Mouse (Mus musculus): ENCODE measurements around the gene Slc25a25. TPM values are rescaled to one million over a fixed set of nuclear protein-coding genes. Genes with fewer than 3 reads are reported as not detected.
"Not testable (repeated sequence)": the region's sequence is repeated elsewhere in the genome, so short reads cannot be mapped to it uniquely, and the experiment has no call there.

The Slc25a25 gene
- polyA plus RNA-seq (2016; fragmentation: Nextera tagmentation; extraction: Ambion mirVana), result 38.8 and 39.9 TPM in 2 replicates

- peak; percentile 92 for ATAC-seq (ENCODE audit: low FRiP score)
Measured at GRCm38 (mm10) chr2:32450881-32451844, at the start of gene Slc25a25. Slc25a25 (minus strand) TSS chr2:32451445.

DNA sequence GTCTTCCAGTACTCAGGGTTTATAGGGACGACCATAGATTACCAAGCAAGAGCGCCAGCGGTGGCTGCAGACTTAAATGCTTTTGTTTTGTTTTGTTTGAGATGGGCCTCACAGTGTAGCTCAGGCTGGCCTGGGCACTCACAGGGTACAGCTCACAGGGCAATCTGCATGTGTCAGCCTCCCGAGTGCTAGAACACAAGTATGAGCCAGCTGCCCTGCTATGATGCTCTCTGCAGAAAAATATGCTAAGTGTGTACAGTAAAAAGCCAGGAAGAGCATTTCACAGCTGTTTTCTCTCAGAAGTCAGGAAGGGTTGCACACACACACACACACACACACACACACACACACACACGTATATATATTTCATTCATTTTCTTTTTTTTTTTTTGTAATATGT is 49.2 kb upstream of the Slc25a25 start:
- no peaks in the 10 kb centered on the region for H3K9me3 ChIP-seq
- no peaks in the 10 kb centered on the region for H3K27me3 ChIP-seq
- no peaks in the 10 kb centered on the region for H3K36me3 ChIP-seq (replicated peaks)

More at GRCm38 (mm10) chr2:32450881-32451844, at the start of gene Slc25a25:
- Histone ChIP-seq H3K4me1 (peaks cover 39% of the 10 kb centered on the region), H3K27ac (peak within 1 kb of the TSS; percentile 96), H3K36me3 (replicated peaks) (peaks cover 10% of the 10 kb centered on the region; the same call in 1 of the 2 replicates), H3K27me3 (no peaks in the 10 kb centered on the region), H3K4me3 (replicated peaks) (peak within 1 kb of the TSS; percentile 85), H3K4me2 (peak within 1 kb of the TSS; percentile 71), H3K9me3 (no peaks in the 10 kb centered on the region), H3K9ac (peak within 1 kb of the TSS; percentile 84)
- whole genome bisulfite sequencing, result under 1% methylated on average over 103 of the region's 103 CpGs

DNA sequence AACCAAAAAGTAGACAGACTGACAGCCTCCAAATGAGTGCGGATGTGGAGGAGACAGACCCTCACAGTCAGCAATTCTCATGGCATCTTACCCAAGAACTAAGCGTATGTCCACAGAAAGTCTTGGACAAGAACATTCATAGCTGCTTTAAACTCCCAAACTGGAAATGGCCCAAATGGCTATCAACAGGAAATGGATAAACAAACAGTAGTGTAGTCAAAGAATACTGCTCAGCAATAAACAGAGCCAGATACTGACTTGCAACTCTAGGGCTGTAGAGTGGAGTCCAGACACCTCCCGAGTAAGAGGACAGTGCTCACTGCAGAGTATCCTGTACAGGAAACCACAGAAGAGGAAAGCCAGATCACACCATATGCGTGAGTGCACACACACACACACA is 48.1 kb upstream of the Slc25a25 start:
- Histone ChIP-seq H3K4me3 (replicated peaks) (no peak overlapping the region), H3K36me3 (replicated peaks) (no peaks in the 10 kb centered on the region), H3K27ac (no peak overlapping the region), H3K4me2 (no peak overlapping the region), H3K27me3 (no peaks in the 10 kb centered on the region), H3K9me3 (no peaks in the 10 kb centered on the region), H3K4me1 (no peaks in the 10 kb centered on the region), H3K9ac (no peak overlapping the region)
- ATAC-seq (ENCODE audit: low FRiP score), result no peak
- 90% methylated on average over 4 of the region's 4 CpGs for WGBS

More for the DNA sequence above, 49.2 kb upstream of the Slc25a25 start:
- Histone ChIP-seq H3K27ac (no peak overlapping the region), H3K4me3 (replicated peaks) (no peak overlapping the region), H3K4me1 (no peaks in the 10 kb centered on the region), H3K9ac (no peak overlapping the region), H3K4me2 (no peak overlapping the region)
- WGBS, result 72% methylated on average over 5 of the region's 5 CpGs
- no peak for ATAC-seq (ENCODE audit: low FRiP score)

DNA sequence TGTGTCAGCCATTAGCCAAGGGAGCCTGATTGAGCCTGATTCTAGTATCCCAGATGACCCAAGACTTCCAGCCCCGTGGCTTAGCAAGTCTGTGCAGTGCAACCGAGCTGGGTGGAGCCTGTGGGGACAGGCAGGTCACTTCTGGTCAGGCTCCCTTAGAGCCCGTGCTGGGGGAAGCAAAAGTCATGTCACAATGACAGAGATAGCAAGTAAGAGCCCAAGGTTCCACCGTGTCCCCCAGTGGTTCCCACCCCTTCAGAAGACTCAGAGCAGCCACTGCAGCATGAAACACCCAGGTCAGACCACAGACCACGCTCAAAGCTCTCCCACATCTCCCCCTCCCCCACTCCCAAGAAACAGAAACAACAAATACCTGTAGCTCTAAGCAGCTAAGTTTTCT is 44.9 kb upstream of the Slc25a25 start:
- no peaks in the 10 kb centered on the region for H3K9me3 ChIP-seq
- H3K4me2 ChIP-seq, result no peak overlapping the region
- no peaks in the 10 kb centered on the region for H3K4me1 ChIP-seq
- H3K4me3 ChIP-seq (replicated peaks), result no peak overlapping the region
- H3K9ac ChIP-seq, result no peak overlapping the region
- H3K27ac ChIP-seq, result no peak overlapping the region
- no peak for ATAC-seq (ENCODE audit: low FRiP score)
- H3K36me3 ChIP-seq (replicated peaks), result no peaks in the 10 kb centered on the region
- WGBS, result 75% methylated on average over 5 of the region's 5 CpGs
- H3K27me3 ChIP-seq, result no peaks in the 10 kb centered on the region

GRCm38 (mm10) chr2:32495185-32495726 is 44.0 kb upstream of the Slc25a25 start:
- Histone ChIP-seq H3K4me2 (no peak overlapping the region), H3K4me3 (replicated peaks) (no peak overlapping the region), H3K9me3 (no peaks in the 10 kb centered on the region), H3K4me1 (no peaks in the 10 kb centered on the region), H3K9ac (no peak overlapping the region), H3K27me3 (no peaks in the 10 kb centered on the region), H3K36me3 (replicated peaks) (no peaks in the 10 kb centered on the region), H3K27ac (no peak overlapping the region)
- 86% methylated on average over 20 of the region's 20 CpGs for WGBS
- no peak for ATAC-seq (ENCODE audit: low FRiP score)

GRCm38 (mm10) chr2:32494522-32494921 is 43.3 kb upstream of the Slc25a25 start:
- Histone ChIP-seq H3K36me3 (replicated peaks) (no peaks in the 10 kb centered on the region), H3K4me3 (replicated peaks) (no peak overlapping the region), H3K27ac (no peak overlapping the region), H3K9me3 (no peaks in the 10 kb centered on the region), H3K4me1 (no peaks in the 10 kb centered on the region), H3K4me2 (no peak overlapping the region), H3K9ac (no peak overlapping the region), H3K27me3 (no peaks in the 10 kb centered on the region)
- WGBS, result 74% methylated on average over 2 of the region's 2 CpGs
- ATAC-seq (ENCODE audit: low FRiP score), result no peak

DNA sequence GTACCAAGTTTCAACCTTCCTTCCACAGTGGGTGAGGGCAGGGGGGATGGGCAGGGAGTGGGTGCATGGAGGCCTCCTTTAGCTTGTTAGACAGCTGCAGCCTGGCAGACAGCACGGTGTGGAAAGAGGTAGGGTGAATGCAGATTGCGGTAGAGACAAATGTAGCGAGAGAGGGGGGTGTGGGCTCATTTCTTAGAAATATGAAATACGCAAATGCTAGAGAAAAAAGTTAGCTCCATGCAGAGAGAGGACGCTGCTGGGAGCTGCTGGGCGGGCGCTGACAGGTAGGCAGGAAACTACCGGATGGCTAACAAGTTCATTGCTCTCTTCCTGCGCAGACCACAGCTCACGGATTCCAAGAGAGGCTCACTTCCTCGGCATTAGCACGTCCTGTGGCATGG is 42.1 kb upstream of the Slc25a25 start:
- Histone ChIP-seq H3K9ac (no peak overlapping the region), H3K27me3 (no peaks in the 10 kb centered on the region), H3K36me3 (replicated peaks) (no peaks in the 10 kb centered on the region), H3K4me2 (no peak overlapping the region), H3K4me3 (replicated peaks) (no peak overlapping the region), H3K9me3 (no peaks in the 10 kb centered on the region), H3K4me1 (no peaks in the 10 kb centered on the region), H3K27ac (no peak overlapping the region)
- ATAC-seq (ENCODE audit: low FRiP score), result no peak
- 87% methylated on average over 12 of the region's 12 CpGs for WGBS

DNA sequence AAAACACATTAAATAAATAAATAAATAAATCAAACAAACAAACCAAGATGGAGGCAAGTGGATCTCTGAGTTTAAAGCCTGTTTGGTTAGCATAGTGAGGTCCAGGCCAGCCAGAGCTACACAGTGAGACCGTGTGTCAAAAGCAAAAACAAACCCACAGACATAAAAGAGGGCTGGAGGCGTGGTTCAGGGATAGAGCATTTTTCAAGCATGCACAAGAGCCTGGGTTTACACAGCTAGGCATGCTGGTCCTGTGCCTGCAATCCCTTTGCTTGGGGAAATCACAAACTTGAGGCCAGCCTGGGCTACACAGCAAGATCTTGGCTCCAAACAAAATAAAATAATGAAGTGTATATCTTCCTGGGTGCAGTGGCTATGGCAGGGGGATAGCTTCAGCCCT is 41.4 kb upstream of the Slc25a25 start:
- ATAC-seq (ENCODE audit: low FRiP score), result no peak
- Histone ChIP-seq H3K27me3 (no peaks in the 10 kb centered on the region), H3K9ac (no peak overlapping the region), H3K9me3 (no peaks in the 10 kb centered on the region), H3K36me3 (replicated peaks) (no peaks in the 10 kb centered on the region), H3K27ac (no peak overlapping the region), H3K4me1 (no peaks in the 10 kb centered on the region), H3K4me3 (replicated peaks) (no peak overlapping the region), H3K4me2 (no peak overlapping the region)
- 72% methylated on average over 2 of the region's 2 CpGs for WGBS

DNA sequence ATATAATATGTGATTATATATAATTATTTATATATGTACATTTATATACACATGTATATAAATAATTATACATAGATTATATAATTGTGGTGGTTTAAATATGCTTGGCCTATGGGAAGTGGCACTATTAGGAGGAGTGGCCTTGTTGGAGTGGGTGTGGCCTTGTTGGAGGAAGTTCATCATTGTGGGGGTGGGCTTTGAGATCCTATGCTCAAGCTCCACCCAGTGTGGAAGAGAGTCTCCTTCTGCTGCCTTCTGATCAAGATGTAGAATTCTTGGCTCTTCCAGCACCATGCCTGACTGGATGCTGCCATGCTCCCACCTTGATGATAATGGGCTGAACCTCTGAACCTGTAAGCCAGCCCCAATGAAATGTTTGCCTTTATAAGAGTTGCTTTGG is 39.5 kb upstream of the Slc25a25 start:
- ATAC-seq (ENCODE audit: low FRiP score); H3K36me3 ChIP-seq (replicated peaks); H3K4me3 ChIP-seq (replicated peaks); H3K9me3 ChIP-seq; H3K4me2 ChIP-seq; H3K9ac ChIP-seq; H3K27ac ChIP-seq; H3K4me1 ChIP-seq; H3K27me3 ChIP-seq: not testable (repeated sequence)

DNA sequence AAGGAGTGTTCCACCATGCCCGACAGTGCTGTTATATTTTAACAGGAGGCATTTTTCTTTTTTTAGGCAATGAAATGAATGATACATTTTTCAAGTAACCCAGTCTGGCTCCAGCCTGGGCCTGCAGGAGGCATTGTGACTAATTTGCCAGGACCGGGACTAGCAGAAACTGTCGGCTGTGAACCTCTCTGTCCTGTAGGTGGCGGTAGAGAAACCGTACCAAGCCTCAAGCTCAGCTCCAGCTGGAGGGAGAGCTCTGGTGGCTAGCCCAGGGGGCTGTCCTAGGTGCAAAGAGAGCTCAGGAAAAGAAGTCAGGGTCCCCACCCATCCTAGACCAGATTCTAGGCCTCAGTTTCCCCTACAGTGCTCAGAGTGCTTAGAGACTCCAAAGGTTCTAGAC is 37.4 kb upstream of the Slc25a25 start:
- Histone ChIP-seq H3K36me3 (replicated peaks) (no peaks in the 10 kb centered on the region), H3K4me1 (no peaks in the 10 kb centered on the region), H3K27me3 (no peaks in the 10 kb centered on the region), H3K9me3 (no peaks in the 10 kb centered on the region), H3K9ac (no peak overlapping the region), H3K4me3 (replicated peaks) (no peak overlapping the region), H3K27ac (no peak overlapping the region), H3K4me2 (no peak overlapping the region)
- peak; percentile 66; the same call in 1 of the 2 replicates for ATAC-seq (ENCODE audit: low FRiP score)
- 1% methylated on average over 5 of the region's 5 CpGs for WGBS

GRCm38 (mm10) chr2:32487124-32487623 is 35.9 kb upstream of the Slc25a25 start:
- Histone ChIP-seq H3K4me2 (no peak overlapping the region), H3K9me3 (no peaks in the 10 kb centered on the region), H3K27me3 (no peaks in the 10 kb centered on the region), H3K4me3 (replicated peaks) (no peak overlapping the region), H3K27ac (no peak overlapping the region), H3K9ac (no peak overlapping the region), H3K36me3 (replicated peaks) (no peaks in the 10 kb centered on the region), H3K4me1 (no peaks in the 10 kb centered on the region)
- 2% methylated on average over 6 of the region's 6 CpGs for WGBS
- ATAC-seq (ENCODE audit: low FRiP score), result peak; percentile 45; the same call in 1 of the 2 replicates

- no peaks in the 10 kb centered on the region for H3K27me3 ChIP-seq
- H3K9ac ChIP-seq, result no peak overlapping the region
- no peaks in the 10 kb centered on the region for H3K36me3 ChIP-seq (replicated peaks)
- no peak overlapping the region for H3K4me3 ChIP-seq (replicated peaks)
- H3K4me1 ChIP-seq, result no peaks in the 10 kb centered on the region
- no peaks in the 10 kb centered on the region for H3K9me3 ChIP-seq
- no peak overlapping the region for H3K27ac ChIP-seq
- WGBS, result 92% methylated on average over 9 of the region's 9 CpGs
- ATAC-seq (ENCODE audit: low FRiP score), result no peak
- no peak overlapping the region for H3K4me2 ChIP-seq
Measured at GRCm38 (mm10) chr2:32486155-32486554, 34.9 kb upstream of the Slc25a25 start.
